Mouse (Mus musculus): ENCODE measurements at regions not wholly inside any gene's neighbourhood (a gene's known extent, or its start where the extent isn't known, plus 50 kb on each side); places are given as distances from the start of the nearest gene placed in this dataset.

GRCm38 (mm10) chr10:91594891-91595290 is 413.8 kb upstream of the Tmpo start:
- DNase-seq (ENCODE audit: low spot score) (no peak), ATAC-seq (no peak)
- Histone ChIP-seq H3K27ac (ENCODE audit: low read depth, low read length) (no peak overlapping the region), H3K4me2 (ENCODE audit: low read length) (no peak overlapping the region), H3K36me3 (ENCODE audit: control insufficient read depth, insufficient read depth, low read length) (no peaks in the 10 kb centered on the region), H3K4me3 (ENCODE audit: low read depth, low read length) (no peak overlapping the region), H3K27me3 (replicated peaks; ENCODE audit: control insufficient read depth, insufficient read depth, low read length) (no peaks in the 10 kb centered on the region), H3K9ac (ENCODE audit: low read length) (no peak overlapping the region), H3K4me1 (ENCODE audit: control insufficient read depth, insufficient read depth, low read length) (0 out of 2 replicates have a peak, but pooled peaks cover 6% of the 10 kb centered on the region), H3K9me3 (replicated peaks; ENCODE audit: control insufficient read depth, low read length) (no peaks in the 10 kb centered on the region)
- WGBS, result 99% methylated on average over 3 of the region's 3 CpGs

- Histone ChIP-seq H3K27me3 (replicated peaks; ENCODE audit: control insufficient read depth, insufficient read depth, low read length) (no peaks in the 10 kb centered on the region), H3K4me3 (ENCODE audit: low read depth, low read length) (no peak overlapping the region), H3K9me3 (replicated peaks; ENCODE audit: control insufficient read depth, low read length) (no peaks in the 10 kb centered on the region), H3K9ac (ENCODE audit: low read length) (no peak overlapping the region), H3K4me1 (ENCODE audit: control insufficient read depth, insufficient read depth, low read length) (0 out of 2 replicates have a peak, but pooled peaks cover 6% of the 10 kb centered on the region), H3K36me3 (ENCODE audit: control insufficient read depth, insufficient read depth, low read length) (no peaks in the 10 kb centered on the region), H3K4me2 (ENCODE audit: low read length) (no peak overlapping the region), H3K27ac (ENCODE audit: low read depth, low read length) (no peak overlapping the region)
- DNase-seq (ENCODE audit: low spot score) (no peak), ATAC-seq (no peak)
- 78% methylated on average over 2 of the region's 2 CpGs for WGBS
Measured at GRCm38 (mm10) chr10:91593378-91593777, 412.3 kb upstream of the Tmpo start.

GRCm38 (mm10) chr10:91591845-91592244 is 410.7 kb upstream of the Tmpo start:
- ATAC-seq, result no peak
- no peak for DNase-seq (ENCODE audit: low spot score)
- WGBS, result 63% methylated on average over 10 of the region's 10 CpGs
- Histone ChIP-seq H3K9ac (ENCODE audit: low read length) (no peak overlapping the region), H3K4me3 (ENCODE audit: low read depth, low read length) (no peak overlapping the region), H3K9me3 (replicated peaks; ENCODE audit: control insufficient read depth, low read length) (no peaks in the 10 kb centered on the region), H3K4me1 (ENCODE audit: control insufficient read depth, insufficient read depth, low read length) (0 out of 2 replicates have a peak, but pooled peaks cover 6% of the 10 kb centered on the region), H3K27me3 (replicated peaks; ENCODE audit: control insufficient read depth, insufficient read depth, low read length) (no peaks in the 10 kb centered on the region), H3K27ac (ENCODE audit: low read depth, low read length) (no peak overlapping the region), H3K36me3 (ENCODE audit: control insufficient read depth, insufficient read depth, low read length) (no peaks in the 10 kb centered on the region), H3K4me2 (ENCODE audit: low read length) (no peak overlapping the region)

- Histone ChIP-seq H3K27me3 (replicated peaks; ENCODE audit: control insufficient read depth, insufficient read depth, low read length) (no peaks in the 10 kb centered on the region), H3K9me3 (replicated peaks; ENCODE audit: control insufficient read depth, low read length) (no peaks in the 10 kb centered on the region), H3K4me3 (ENCODE audit: low read depth, low read length) (no peak overlapping the region), H3K36me3 (ENCODE audit: control insufficient read depth, insufficient read depth, low read length) (no peaks in the 10 kb centered on the region), H3K27ac (ENCODE audit: low read depth, low read length) (no peak overlapping the region), H3K4me2 (ENCODE audit: low read length) (no peak overlapping the region), H3K4me1 (ENCODE audit: control insufficient read depth, insufficient read depth, low read length) (0 out of 2 replicates have a peak, but pooled peaks cover 6% of the 10 kb centered on the region), H3K9ac (ENCODE audit: low read length) (no peak overlapping the region)
- WGBS, result 45% methylated on average over 3 of the region's 3 CpGs
- peak; percentile 73 for DNase-seq (ENCODE audit: low spot score)
- peak; percentile 77; the same call in 1 of the 2 replicates for ATAC-seq
Measured at GRCm38 (mm10) chr10:91591398-91591811, 410.3 kb upstream of the Tmpo start.

- no peaks in the 10 kb centered on the region for H3K9me3 ChIP-seq (replicated peaks; ENCODE audit: control insufficient read depth, low read length)
- no peak overlapping the region for H3K4me2 ChIP-seq (ENCODE audit: low read length)
- no peak overlapping the region for H3K4me3 ChIP-seq (ENCODE audit: low read depth, low read length)
- DNase-seq (ENCODE audit: low spot score) (no peak), ATAC-seq (no peak)
- H3K27ac ChIP-seq (ENCODE audit: low read depth, low read length), result no peak overlapping the region
- no peaks in the 10 kb centered on the region; the same call in 1 of the 2 replicates for H3K4me1 ChIP-seq (ENCODE audit: control insufficient read depth, insufficient read depth, low read length)
- no peak overlapping the region for H3K9ac ChIP-seq (ENCODE audit: low read length)
- WGBS, result 86% methylated on average over 3 of the region's 3 CpGs
- H3K36me3 ChIP-seq (ENCODE audit: control insufficient read depth, insufficient read depth, low read length), result no peaks in the 10 kb centered on the region
- no peaks in the 10 kb centered on the region for H3K27me3 ChIP-seq (replicated peaks; ENCODE audit: control insufficient read depth, insufficient read depth, low read length)
Measured at GRCm38 (mm10) chr10:91583204-91583603, 402.1 kb upstream of the Tmpo start.

- H3K36me3 ChIP-seq (ENCODE audit: control insufficient read depth, insufficient read depth, low read length), result no peaks in the 10 kb centered on the region
- 52% methylated on average over 11 of the region's 11 CpGs for WGBS
- H3K27me3 ChIP-seq (replicated peaks; ENCODE audit: control insufficient read depth, insufficient read depth, low read length), result no peaks in the 10 kb centered on the region
- ATAC-seq (no peak), DNase-seq (ENCODE audit: low spot score) (no peak)
- H3K27ac ChIP-seq (ENCODE audit: low read depth, low read length), result no peak overlapping the region
- no peak overlapping the region for H3K4me2 ChIP-seq (ENCODE audit: low read length)
- no peak overlapping the region for H3K4me3 ChIP-seq (ENCODE audit: low read depth, low read length)
- no peaks in the 10 kb centered on the region for H3K9me3 ChIP-seq (replicated peaks; ENCODE audit: control insufficient read depth, low read length)
- H3K9ac ChIP-seq (ENCODE audit: low read length), result no peak overlapping the region
- no peaks in the 10 kb centered on the region; the same call in 1 of the 2 replicates for H3K4me1 ChIP-seq (ENCODE audit: control insufficient read depth, insufficient read depth, low read length)
Measured at GRCm38 (mm10) chr10:91580959-91581358, 399.8 kb upstream of the Tmpo start.

GRCm38 (mm10) chr10:91575323-91576064 is 394.4 kb upstream of the Tmpo start:
- Histone ChIP-seq H3K4me3 (ENCODE audit: low read depth, low read length) (no peak overlapping the region), H3K4me1 (ENCODE audit: control insufficient read depth, insufficient read depth, low read length) (peaks cover 4% of the 10 kb centered on the region; the same call in 1 of the 2 replicates), H3K36me3 (ENCODE audit: control insufficient read depth, insufficient read depth, low read length) (no peaks in the 10 kb centered on the region), H3K27ac (ENCODE audit: low read depth, low read length) (no peak overlapping the region), H3K27me3 (replicated peaks; ENCODE audit: control insufficient read depth, insufficient read depth, low read length) (no peaks in the 10 kb centered on the region), H3K9me3 (replicated peaks; ENCODE audit: control insufficient read depth, low read length) (no peaks in the 10 kb centered on the region), H3K9ac (ENCODE audit: low read length) (no peak overlapping the region), H3K4me2 (ENCODE audit: low read length) (no peak overlapping the region)
- DNase-seq (ENCODE audit: low spot score), result no peak
- 78% methylated on average over 17 of the region's 17 CpGs for WGBS
- ATAC-seq, result no peak

- H3K27me3 ChIP-seq (replicated peaks; ENCODE audit: control insufficient read depth, insufficient read depth, low read length), result no peaks in the 10 kb centered on the region
- ATAC-seq (no peak), DNase-seq (ENCODE audit: low spot score) (no peak)
- peaks cover 4% of the 10 kb centered on the region; the same call in 1 of the 2 replicates for H3K4me1 ChIP-seq (ENCODE audit: control insufficient read depth, insufficient read depth, low read length)
- H3K4me2 ChIP-seq (ENCODE audit: low read length), result no peak overlapping the region
- no peak overlapping the region for H3K4me3 ChIP-seq (ENCODE audit: low read depth, low read length)
- H3K27ac ChIP-seq (ENCODE audit: low read depth, low read length), result no peak overlapping the region
- WGBS, result 71% methylated on average over 7 of the region's 7 CpGs
- no peak overlapping the region for H3K9ac ChIP-seq (ENCODE audit: low read length)
- H3K36me3 ChIP-seq (ENCODE audit: control insufficient read depth, insufficient read depth, low read length), result no peaks in the 10 kb centered on the region
- H3K9me3 ChIP-seq (replicated peaks; ENCODE audit: control insufficient read depth, low read length), result no peaks in the 10 kb centered on the region
Measured at GRCm38 (mm10) chr10:91572796-91573195, 391.7 kb upstream of the Tmpo start.

GRCm38 (mm10) chr10:91569046-91569445 is 387.9 kb upstream of the Tmpo start:
- Histone ChIP-seq H3K9me3 (replicated peaks; ENCODE audit: control insufficient read depth, low read length) (no peaks in the 10 kb centered on the region), H3K27me3 (replicated peaks; ENCODE audit: control insufficient read depth, insufficient read depth, low read length) (no peaks in the 10 kb centered on the region), H3K4me3 (ENCODE audit: low read depth, low read length) (no peak overlapping the region), H3K4me2 (ENCODE audit: low read length) (no peak overlapping the region), H3K4me1 (ENCODE audit: control insufficient read depth, insufficient read depth, low read length) (peaks cover 6% of the 10 kb centered on the region; the same call in 1 of the 2 replicates), H3K9ac (ENCODE audit: low read length) (no peak overlapping the region), H3K36me3 (ENCODE audit: control insufficient read depth, insufficient read depth, low read length) (no peaks in the 10 kb centered on the region), H3K27ac (ENCODE audit: low read depth, low read length) (no peak overlapping the region)
- ATAC-seq (no peak), DNase-seq (ENCODE audit: low spot score) (no peak)
- 94% methylated on average over 6 of the region's 6 CpGs for WGBS

All from forebrain, embryonic 14.5 days (tissue).